Comparison of ENCODE assay signal across 15 mouse cellular contexts in the genomic region with DNA sequence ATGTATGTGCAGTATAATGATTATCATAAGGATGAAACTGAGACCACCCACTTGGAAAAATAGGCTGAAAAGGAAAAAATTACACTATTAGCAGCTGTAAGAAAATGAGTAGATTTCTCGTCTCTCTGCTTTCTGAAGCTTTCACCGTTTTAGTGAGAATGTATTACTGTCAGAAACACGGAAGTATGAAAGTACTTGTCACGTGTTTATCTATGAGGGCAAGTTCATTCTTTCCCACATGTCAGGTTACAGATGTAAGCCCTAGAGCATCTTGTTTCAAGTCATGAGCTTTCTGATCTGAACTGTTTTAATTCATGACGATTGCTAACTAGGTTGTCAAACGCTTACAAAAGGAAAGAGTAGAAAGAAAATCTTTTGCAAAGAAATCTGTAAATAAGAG.
"Had no signal": no experiment of that assay in that cellular context is flagged by ENCODE, and none has a peak within 500 bp of the region (broad histone marks: within the 10 kb centered on the region; RNA-seq: fewer than 3 reads in every experiment).

No protein-coding gene starts in this region.

- H3K9me3 ChIP-seq: limb, embryonic 15.5 days; liver, embryonic 12.5 days; neural tube, embryonic 12.5 days; stomach, embryonic 15.5 days had no signal

- H3K27me3 ChIP-seq: limb, embryonic 15.5 days; liver, embryonic 12.5 days; neural tube, embryonic 12.5 days; stomach, embryonic 15.5 days had no signal

- H3K9ac ChIP-seq: limb, embryonic 15.5 days; liver, embryonic 12.5 days; lung, embryonic 14.5 days; neural tube, embryonic 12.5 days; stomach, embryonic 15.5 days had no signal

- DNase-seq: kidney, adult 8-10 months; kidney, postnatal 25 days; layer of hippocampus, adult 9-11 months; layer of hippocampus, postnatal 36 days; lung, embryonic 14.5 days; lung, postnatal 10 days; lung, postnatal 4 days; right cerebral cortex, postnatal 14 days; thymus, adult 2 months; thymus, postnatal 36 days had no signal

- H3K36me3 ChIP-seq: limb, embryonic 15.5 days; liver, embryonic 12.5 days; neural tube, embryonic 12.5 days; stomach, embryonic 15.5 days had no signal

- ATAC-seq: liver, embryonic 12.5 days had no signal

- H3K4me3 ChIP-seq: limb, embryonic 15.5 days; liver, embryonic 12.5 days; myocyte; neural tube, embryonic 12.5 days; stomach, embryonic 15.5 days had no signal

- H3K27ac ChIP-seq: limb, embryonic 15.5 days; liver, embryonic 12.5 days; neural tube, embryonic 12.5 days; stomach, embryonic 15.5 days had no signal

- H3K4me2 ChIP-seq: limb, embryonic 15.5 days; liver, embryonic 12.5 days; lung, embryonic 14.5 days; neural tube, embryonic 12.5 days; stomach, embryonic 15.5 days had no signal
